Comparison of ENCODE assay signal across 22 mouse cellular contexts in genomic region chr11:99062661-99063060, GRCm38 (mm10). TPM values are rescaled to one million over a fixed set of nuclear protein-coding genes. Genes with fewer than 3 reads are reported as not detected.
"Had no signal": no experiment of that assay in that cellular context is flagged by ENCODE, and none has a peak within 500 bp of the region (broad histone marks: within the 10 kb centered on the region; RNA-seq: fewer than 3 reads in every experiment).

No protein-coding gene starts in this region.

- H3K36me3 ChIP-seq: heart, embryonic 13.5 days; heart, embryonic 15.5 days; hindbrain, embryonic 12.5 days; hindbrain, embryonic 15.5 days; limb, embryonic 13.5 days; limb, embryonic 15.5 days had no signal

- H3K27ac ChIP-seq: heart, adult 2 months; heart, embryonic 13.5 days; heart, embryonic 15.5 days; hindbrain, embryonic 12.5 days; hindbrain, embryonic 15.5 days; hindbrain, postnatal 0 days; layer of hippocampus, adult 2 months; left cerebral cortex, adult 2 months; limb, embryonic 15.5 days; liver, embryonic 14.5 days had no signal

- H3K9ac ChIP-seq: heart, embryonic 15.5 days; hindbrain, embryonic 12.5 days; hindbrain, embryonic 15.5 days; limb, embryonic 13.5 days; limb, embryonic 15.5 days; liver, embryonic 14.5 days had no signal

- H3K9me3 ChIP-seq: heart, embryonic 15.5 days; hindbrain, embryonic 15.5 days; limb, embryonic 15.5 days had no signal

- ATAC-seq: hindbrain, postnatal 0 days had no signal

- H3K27me3 ChIP-seq: heart, embryonic 13.5 days; heart, embryonic 15.5 days; hindbrain, embryonic 12.5 days; hindbrain, embryonic 15.5 days; limb, embryonic 13.5 days; limb, embryonic 15.5 days had no signal

- H3K4me1 ChIP-seq: hindbrain, embryonic 15.5 days had no signal

- DNase-seq: gastrocnemius, postnatal 14 days; gastrocnemius, postnatal 36 days; heart, adult 11 months; heart, adult 2 months; heart, postnatal 14 days; heart, postnatal 36 days; kidney, adult 18-20 months; kidney, adult 8-10 months; kidney, postnatal 10 days; kidney, postnatal 25 days; kidney, postnatal 4 days had no signal

- H3K4me3 ChIP-seq: heart, adult 2 months; heart, embryonic 13.5 days; heart, embryonic 15.5 days; hindbrain, embryonic 12.5 days; hindbrain, embryonic 15.5 days; layer of hippocampus, adult 2 months; left cerebral cortex, adult 2 months; limb, embryonic 13.5 days; limb, embryonic 15.5 days had no signal

- H3K4me2 ChIP-seq: heart, embryonic 13.5 days; heart, embryonic 15.5 days; hindbrain, embryonic 12.5 days; hindbrain, embryonic 15.5 days; limb, embryonic 13.5 days; limb, embryonic 15.5 days; liver, embryonic 11.5 days had no signal

RNA-seq across cellular contexts. Expression of gene Tns4, which starts 26.4 kb away (rescaled TPM):
- polyA plus RNA-seq: liver, embryonic 11.5 days had no signal
